Mouse (Mus musculus) C2C12 (cell line): Measurements from ENCODE around the gene Sppl2b.
A peak's percentile ranks its signal among the peaks of the same experiment; 100 is the strongest.

Experiments used
- CEBPB ChIP-seq: IDR thresholded peaks from one replicate; pipeline ENCODE4 v1.6.1; 2011; ENCODE audit warnings: low read depth, mild to moderate bottlenecking, control low read depth, moderate library complexity
- CTCF ChIP-seq: IDR thresholded peaks from one replicate; pipeline ENCODE4 v1.5.1; 2011; ENCODE audit not compliant: control insufficient read depth, insufficient read depth, insufficient read length
- MYOD1 ChIP-seq: IDR thresholded peaks from one replicate; pipeline ENCODE4 v1.6.1; 2011; ENCODE audit warnings: low read depth; ENCODE audit not compliant: control insufficient read depth, insufficient read length
- MYOG ChIP-seq: IDR thresholded peaks from one replicate; pipeline ENCODE4 v1.6.1; 2011; ENCODE audit not compliant: control insufficient read depth, insufficient read length; ENCODE audit errors: extremely low read depth
- USF1 ChIP-seq: IDR thresholded peaks from one replicate; pipeline ENCODE4 v1.6.1; 2011; ENCODE audit warnings: low read depth, mild to moderate bottlenecking, control low read depth, moderate library complexity

GRCm38 (mm10) chr10:80821991-80822390 is 33.1 kb upstream of the Sppl2b start:
- peak; percentile 20 for TF ChIP-seq CTCF
- no peak for TF ChIP-seq CEBPB
- no peak for TF ChIP-seq USF1
- no peak for TF ChIP-seq MYOD1
- TF ChIP-seq MYOG: no peak
